Mouse (Mus musculus): Measurements from ENCODE around the gene Rsg1.

- TF ChIP-seq CTCF (IDR thresholded peaks at IDR 0.05; ENCODE audit: control insufficient read depth, insufficient read depth, insufficient read length) (no peak), MYOG (IDR thresholded peaks at IDR 0.05; ENCODE audit: control insufficient read depth, extremely low read depth, insufficient read length) (no peak), MYOD1 (IDR thresholded peaks at IDR 0.05; ENCODE audit: control insufficient read depth, insufficient read length, low read depth) (no peak)
Measured at GRCm38 (mm10) chr4:141267250-141267649, 53.5 kb downstream of the Rsg1 start.
